Mouse (Mus musculus) liver, embryonic 14 days (tissue): Measurements from ENCODE around the gene Pelp1. TPM values are rescaled to one million over a fixed set of nuclear protein-coding genes. Genes with fewer than 3 reads are reported as not detected.

Experiments used
- polyA plus RNA-seq: library from polyadenylated mRNA; depleted of rRNA; stranded (reverse); fragments of >200 nt; gene quantifications from 2 replicates; pipeline ENCODE4 v1.2.3, GENCODE M21; 2012; rRNA removed

The Pelp1 gene
- polyA plus RNA-seq: 9.3 and 10.8 TPM in 2 replicates

DNA sequence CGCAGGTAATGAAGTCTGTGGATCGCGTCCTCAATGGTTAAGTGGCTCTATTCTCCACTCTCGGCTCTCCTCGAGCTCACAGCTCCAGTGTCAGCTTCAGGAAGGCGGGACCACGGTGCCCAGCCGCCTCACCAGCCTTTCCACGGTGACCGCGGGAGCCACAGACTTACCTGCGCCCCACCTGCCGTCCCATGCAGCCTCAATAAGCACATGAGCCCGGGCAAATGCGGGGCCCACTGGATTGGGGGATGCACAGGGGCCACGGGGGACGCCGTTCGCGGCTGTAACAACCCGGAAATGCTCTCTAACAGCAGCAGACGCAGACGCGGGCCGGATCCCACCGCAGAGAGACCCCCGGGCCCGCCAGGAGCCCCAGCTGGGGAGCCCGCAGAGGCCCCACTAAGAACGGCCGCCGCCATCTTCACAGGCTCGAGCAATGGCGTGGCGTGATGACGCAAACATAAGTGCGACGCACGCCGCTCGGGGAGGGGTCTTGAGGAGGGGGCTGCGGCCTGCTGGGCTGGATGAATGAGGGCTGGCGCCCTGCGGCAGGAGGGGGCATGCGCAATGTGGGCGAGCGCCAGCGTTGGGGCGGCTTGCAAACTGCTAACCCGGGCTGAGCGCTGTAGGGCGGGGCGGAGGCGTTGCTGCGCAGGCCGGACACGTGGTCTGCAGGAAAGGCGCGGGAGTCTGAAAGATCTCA is at the start of gene Pelp1:
Gene Pelp1 (minus strand): TSS at position 438 of the 703 bp plus-strand sequence.

DNA sequence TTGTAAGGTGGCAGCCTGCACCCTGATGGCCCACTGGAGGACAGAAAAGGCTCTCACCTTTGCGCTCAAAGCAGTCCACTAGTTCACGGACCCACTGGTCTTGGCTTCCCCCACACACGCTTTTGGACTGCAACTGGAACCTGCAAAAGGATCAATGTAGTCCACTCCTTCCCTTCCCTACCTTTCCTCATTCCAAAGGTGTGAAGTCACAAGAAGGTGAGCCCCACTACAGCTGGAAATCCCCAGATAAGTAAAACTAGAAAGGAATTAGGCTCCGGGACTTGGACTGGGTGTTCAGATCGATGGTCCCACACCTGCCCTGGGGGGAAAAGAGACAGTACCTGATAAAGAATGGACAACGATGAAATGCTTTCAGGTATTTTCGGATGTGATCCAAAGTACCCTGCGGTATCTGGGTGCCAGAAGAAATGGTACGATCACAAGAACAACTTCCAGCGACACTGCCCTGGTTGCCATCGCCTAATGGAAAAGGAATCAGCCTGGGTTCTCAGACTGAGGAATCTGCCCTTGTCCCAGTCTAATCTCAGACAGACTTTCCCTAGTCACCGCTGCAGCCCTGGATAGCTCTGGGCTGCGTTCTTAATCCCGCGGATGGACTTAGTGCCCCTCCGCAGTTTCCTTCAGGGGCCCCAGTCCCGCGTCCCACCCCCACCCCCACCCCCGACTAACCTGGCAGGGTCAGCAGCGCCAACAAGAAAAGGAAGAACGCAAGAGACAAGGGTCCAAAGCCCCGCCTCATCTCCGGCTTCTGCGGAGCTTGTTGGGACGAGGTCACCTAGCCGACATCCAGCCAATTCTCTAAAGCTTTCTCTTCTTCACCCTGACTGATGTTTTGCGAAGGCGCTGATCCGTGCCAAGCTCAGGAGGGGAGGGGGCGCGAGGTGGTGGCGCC is 49.1 kb upstream of the Pelp1 start, which contains the start of gene Zmynd15:
Gene Zmynd15 (plus strand): TSS at position 746 of the 913 bp plus-strand sequence.

DNA sequence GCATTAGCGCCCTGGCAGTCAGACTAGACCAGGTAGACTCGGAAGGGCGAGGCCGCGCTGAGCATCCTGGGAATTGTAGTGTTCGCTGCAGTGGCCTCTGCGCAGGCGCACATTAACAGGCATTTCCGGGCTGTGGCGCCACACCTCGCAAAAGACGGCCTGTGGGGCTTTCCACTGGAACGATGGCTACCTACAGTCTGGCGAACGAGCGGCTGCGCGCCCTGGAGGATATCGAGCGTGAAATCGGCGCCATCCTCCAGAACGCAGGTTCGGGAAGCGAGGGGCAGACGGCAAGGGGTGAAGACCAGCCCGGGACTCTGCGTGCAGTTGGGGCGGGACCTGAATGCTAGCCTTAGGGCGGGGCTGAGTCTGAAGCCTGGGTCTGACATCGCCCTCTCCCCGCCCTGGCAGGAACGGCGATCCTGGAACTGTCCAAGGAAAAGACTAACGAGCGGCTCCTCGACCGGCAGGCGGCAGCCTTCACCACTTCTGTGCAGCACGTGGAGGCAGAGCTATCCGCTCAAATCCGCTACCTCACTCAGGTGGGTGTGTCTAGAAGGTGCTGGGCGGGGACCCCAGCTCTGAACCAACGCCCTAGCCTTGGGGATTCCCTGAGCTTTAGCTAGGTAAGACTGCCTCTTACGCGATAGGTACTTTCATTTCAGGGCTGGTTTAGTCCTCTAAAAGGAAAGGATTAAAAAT is 42.1 kb upstream of the Pelp1 start, which contains the start of gene Med11:
Gene Med11 (plus strand): TSS at position 123 of the 702 bp plus-strand sequence.

DNA sequence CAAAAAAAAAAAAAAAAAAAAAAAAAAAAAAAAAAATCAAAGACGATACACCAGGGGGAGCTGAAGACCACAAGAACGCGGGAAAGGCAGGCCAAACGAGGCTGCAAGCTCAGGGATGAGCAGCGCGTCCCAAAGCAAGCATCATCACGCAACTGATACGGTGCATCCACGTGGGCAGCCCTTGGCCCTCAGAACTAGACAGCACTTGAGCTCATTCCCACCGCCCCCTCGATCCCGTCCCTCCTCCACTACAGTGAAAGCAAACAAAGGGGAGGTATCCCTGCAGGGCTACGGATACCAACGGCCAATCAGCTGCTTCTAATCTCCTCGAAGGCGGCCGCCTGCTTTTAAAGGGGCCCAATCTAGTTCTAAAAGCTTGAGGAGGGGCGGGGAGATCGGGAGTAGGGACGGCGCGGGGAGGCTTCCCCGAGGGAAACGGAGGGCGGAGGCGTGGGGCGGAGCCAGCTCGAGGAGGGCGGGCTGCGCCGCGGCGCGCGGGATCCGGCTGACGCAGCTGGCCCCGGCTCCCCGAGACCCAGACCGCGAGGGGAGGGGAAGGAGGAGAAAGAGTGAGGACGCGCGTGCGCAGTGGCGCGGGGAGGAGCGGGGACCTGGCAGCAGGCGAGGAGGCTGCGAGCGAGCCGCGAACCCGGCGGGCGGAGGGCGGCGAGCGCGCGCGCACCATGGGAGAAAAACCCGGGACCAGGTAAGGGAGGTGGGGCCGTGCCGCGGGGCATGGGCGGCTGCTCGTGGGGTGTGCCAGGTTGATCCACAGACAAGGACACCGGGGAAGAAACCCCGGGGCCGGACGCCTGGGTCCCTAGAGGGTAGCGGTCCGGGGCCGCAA is 22.4 kb upstream of the Pelp1 start, which contains the start of gene Arrb2:
Gene Arrb2 (plus strand): TSS at position 588 of the 847 bp plus-strand sequence.

DNA sequence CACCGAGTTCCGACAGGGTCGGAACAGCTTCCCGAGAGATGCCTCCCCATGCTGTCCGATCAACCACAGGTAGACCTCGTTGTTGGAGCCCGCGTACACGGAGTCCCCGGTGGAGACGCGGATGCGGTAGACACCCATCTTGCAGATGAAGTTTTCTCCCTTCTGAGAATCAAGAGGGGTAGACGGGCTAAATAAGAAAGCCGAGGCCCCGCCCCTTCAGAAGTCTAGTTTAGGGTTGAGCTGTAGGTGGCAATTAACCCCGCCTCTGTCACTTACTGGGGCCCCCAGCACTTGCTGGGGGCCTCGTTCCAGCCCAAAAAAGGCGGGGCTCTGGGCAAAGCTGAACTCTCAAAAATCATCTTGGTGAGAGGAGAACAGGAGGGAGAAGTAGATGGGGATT is 58.0 kb downstream of the Pelp1 start, which contains the start of gene Alox15:
Gene Alox15 (minus strand): TSS at position 164 of the 400 bp plus-strand sequence.

Other genes starting within 250 kb of the Pelp1 start
- gene Slc16a11, start 197.3 kb downstream of the Pelp1 start, polyA plus RNA-seq: 0.60 and 0.68 TPM in 2 replicates
- 2.8 and 3.8 TPM in 2 replicates for gene Slc16a13, start 189.0 kb downstream of the Pelp1 start, polyA plus RNA-seq
- gene Bcl6b, start 180.2 kb downstream of the Pelp1 start, polyA plus RNA-seq: 1.5 TPM in 2 replicates
- 58.8 and 61.0 TPM in 2 replicates for gene 0610010K14Rik, start 172.1 kb downstream of the Pelp1 start, polyA plus RNA-seq
- gene Gm21988, start 170.2 kb downstream of the Pelp1 start, polyA plus RNA-seq: 4.6 and 4.7 TPM in 2 replicates
- gene Rnasek, start 170.2 kb downstream of the Pelp1 start, polyA plus RNA-seq: 26.1 and 36.4 TPM in 2 replicates
- gene Alox12, start 154.7 kb downstream of the Pelp1 start, polyA plus RNA-seq: 10.1 and 11.5 TPM in 2 replicates
- 0.06 and 0.07 TPM in 2 replicates for gene Alox12e, start 87.4 kb downstream of the Pelp1 start, polyA plus RNA-seq
- 0.78 and 0.97 TPM in 2 replicates for gene Alox15, start 58.0 kb downstream of the Pelp1 start, polyA plus RNA-seq
- gene Arrb2, start 22.6 kb upstream of the Pelp1 start, polyA plus RNA-seq: 16.2 and 19.8 TPM in 2 replicates
- gene Med11, start 41.9 kb upstream of the Pelp1 start, polyA plus RNA-seq: 13.8 and 13.9 TPM in 2 replicates
- 0.29 and 0.30 TPM in 2 replicates for gene Zmynd15, start 49.4 kb upstream of the Pelp1 start, polyA plus RNA-seq
- gene Cxcl16, start 50.0 kb upstream of the Pelp1 start, polyA plus RNA-seq: 0.85 and 1.2 TPM in 2 replicates
- gene Tm4sf5, start 95.2 kb upstream of the Pelp1 start, polyA plus RNA-seq: 0.66 and 1.0 TPM in 2 replicates
- 0.23 and 0.41 TPM in 2 replicates for gene Vmo1, start 104.6 kb upstream of the Pelp1 start, polyA plus RNA-seq
- 8.8 and 10.9 TPM in 2 replicates for gene Gltpd2, start 109.2 kb upstream of the Pelp1 start, polyA plus RNA-seq
- 160 and 165 TPM in 2 replicates for gene Psmb6, start 115.3 kb upstream of the Pelp1 start, polyA plus RNA-seq
- not detected in 2 replicates for gene Gm40193, start 122.9 kb upstream of the Pelp1 start, polyA plus RNA-seq
- gene Pld2, start 130.0 kb upstream of the Pelp1 start, polyA plus RNA-seq: 2.0 and 2.3 TPM in 2 replicates
- 12.1 and 13.7 TPM in 2 replicates for gene Mink1, start 152.8 kb upstream of the Pelp1 start, polyA plus RNA-seq
- not detected in 2 replicates for gene 4930544D05Rik, start 205.8 kb upstream of the Pelp1 start, polyA plus RNA-seq
- 0.06 TPM in 1 of 2 replicates, not detected in the other for gene Chrne, start 209.2 kb upstream of the Pelp1 start, polyA plus RNA-seq
- gene Gp1ba, start 229.1 kb upstream of the Pelp1 start, polyA plus RNA-seq: 3.2 and 4.8 TPM in 2 replicates
- gene Rnf167, start 237.2 kb upstream of the Pelp1 start, polyA plus RNA-seq: 44.9 and 50.6 TPM in 2 replicates
- gene Slc25a11, start 237.4 kb upstream of the Pelp1 start, polyA plus RNA-seq: 34.1 and 39.6 TPM in 2 replicates
- gene Pfn1, start 244.6 kb upstream of the Pelp1 start, polyA plus RNA-seq: 355 and 466 TPM in 2 replicates
- gene Eno3, start 247.2 kb upstream of the Pelp1 start, polyA plus RNA-seq: 4.1 and 6.4 TPM in 2 replicates